Mouse (Mus musculus) hindbrain, embryonic 16.5 days (tissue): ENCODE data around the gene Fam13a. TPM values are rescaled to one million over a fixed set of nuclear protein-coding genes. Genes with fewer than 3 reads are reported as not detected.
A peak's percentile ranks its signal among the peaks of the same experiment; 100 is the strongest.

ENCODE experiments used
- ATAC-seq: fragments of 200-750 bp; cut with Nextera tagmentation; 2 replicates; pipeline ENCODE4 v1.8.0; 2017; ENCODE audit warnings: moderate TSS enrichment, moderate library complexity
- H3K27ac ChIP-seq: fragments of 300-500 bp; sonication (generic); 2 replicates; pipeline ENCODE4 v1.5.1; 2014; ENCODE audit warnings: low read depth, mild to moderate bottlenecking, control low read depth, low read length, moderate library complexity
- H3K27me3 ChIP-seq: fragments of 300-500 bp; sonication (generic); replicated peaks from 2 replicates; pipeline ENCODE4 v1.6.1; 2014; ENCODE audit warnings: low read length; ENCODE audit not compliant: control insufficient read depth, insufficient read depth
- H3K36me3 ChIP-seq: fragments of 300-500 bp; sonication (generic); 2 replicates; pipeline ENCODE4 v1.6.1; 2014; ENCODE audit warnings: mild to moderate bottlenecking, low read length, moderate library complexity, mixed read lengths; ENCODE audit not compliant: control insufficient read depth, insufficient read depth
- H3K4me1 ChIP-seq: fragments of 300-500 bp; sonication (generic); 2 replicates; pipeline ENCODE4 v1.6.1; 2014; ENCODE audit warnings: low read depth, low read length; ENCODE audit not compliant: control insufficient read depth, insufficient read depth
- H3K4me2 ChIP-seq: fragments of 300-500 bp; sonication (generic); 2 replicates; pipeline ENCODE4 v1.6.1; 2014; ENCODE audit warnings: mild to moderate bottlenecking, low read length, control low read depth, moderate library complexity
- H3K4me3 ChIP-seq: fragments of 300-500 bp; sonication (generic); 2 replicates; pipeline ENCODE4 v1.5.1; 2014; ENCODE audit warnings: mild to moderate bottlenecking, low read length, control low read depth, moderate library complexity
- H3K9ac ChIP-seq: fragments of 300-500 bp; sonication (generic); 2 replicates; pipeline ENCODE4 v1.6.1; 2014; ENCODE audit warnings: low read depth, mild to moderate bottlenecking, control low read depth, low read length, moderate library complexity
- H3K9me3 ChIP-seq: fragments of 300-500 bp; sonication (generic); 2 replicates; pipeline ENCODE4 v1.6.1; 2014; ENCODE audit warnings: mild to moderate bottlenecking, low read length, moderate library complexity; ENCODE audit not compliant: control insufficient read depth
- WGBS: fragments of 180-500 bp; shearing (Covaris S2); extraction: QIAGEN DNeasy Blood & Tissue Kit; methylation state at CpG from one replicate; pipeline ENCODE4 v1.1.7; 2014; 5-methylcytosine and 5-hydroxymethylcytosine counted together
- polyA plus RNA-seq: library from polyadenylated mRNA; unstranded; fragments of >200 nt; fragmentation: Nextera tagmentation; extraction: Ambion mirVana; gene quantifications from 2 replicates; pipeline ENCODE4 v1.2.1, GENCODE M21; 2015

Gene Fam13a
- polyA plus RNA-seq, 1 experiment from 2014 or later = 16.3 TPM

DNA sequence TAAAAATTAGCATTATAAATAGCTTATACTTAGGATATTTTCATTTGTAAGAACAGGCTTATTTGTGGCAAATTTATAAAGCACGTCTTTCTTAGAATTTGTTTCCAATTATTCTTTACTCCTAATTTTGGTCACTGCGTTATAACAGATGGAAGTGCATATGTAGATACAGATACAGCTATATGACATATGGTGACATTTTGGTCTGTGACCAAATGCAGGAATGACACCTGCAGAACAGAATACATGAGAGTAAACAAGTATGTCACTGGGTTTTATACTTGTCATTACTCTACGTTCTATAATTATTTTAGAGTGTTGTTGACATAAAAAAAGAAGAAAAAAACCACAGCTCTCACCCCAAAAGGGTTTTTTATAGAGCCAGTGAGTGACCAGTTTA lies 125.3 kb downstream of the Fam13a start:
- WGBS = 89% methylated on average over 3 of the region's 3 CpGs
- Histone ChIP-seq H3K4me1 (no peaks in the 10 kb centered on the region; the same call in 1 of the 2 replicates), H3K4me2 (no peak overlapping the region), H3K4me3 (no peak overlapping the region), H3K9me3 (no peaks in the 10 kb centered on the region), H3K36me3 (peaks cover 7% of the 10 kb centered on the region), H3K27ac (no peak overlapping the region), H3K27me3 (no peaks in the 10 kb centered on the region), H3K9ac (no peak overlapping the region)
- ATAC-seq = no peak

DNA sequence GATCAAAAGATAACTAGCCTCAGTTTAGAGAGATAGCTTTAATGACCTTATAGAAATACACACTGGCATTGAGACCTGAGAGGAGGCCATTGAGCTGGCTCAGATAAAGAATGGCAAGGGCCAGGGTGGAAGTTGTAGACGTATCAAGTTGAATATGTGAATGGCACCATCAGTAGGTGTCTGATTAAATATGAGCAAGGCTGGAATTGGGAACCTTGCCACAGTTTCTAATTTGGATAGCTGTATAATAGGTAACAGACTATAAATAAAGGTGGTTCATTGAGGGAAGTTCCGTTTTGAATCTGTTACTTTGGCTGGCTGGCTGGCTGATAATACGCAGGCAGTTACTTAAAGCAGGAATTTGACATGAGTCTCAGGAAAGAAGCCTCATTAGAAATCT lies 127.7 kb downstream of the Fam13a start:
- ATAC-seq = no peak
- peaks cover 13% of the 10 kb centered on the region for H3K36me3 ChIP-seq
- no peaks in the 10 kb centered on the region for H3K9me3 ChIP-seq
- WGBS = 83% methylated on average over 3 of the region's 3 CpGs
- no peaks in the 10 kb centered on the region for H3K27me3 ChIP-seq
- no peaks in the 10 kb centered on the region for H3K4me1 ChIP-seq
- no peak overlapping the region for H3K4me2 ChIP-seq
- no peak overlapping the region for H3K4me3 ChIP-seq
- H3K27ac ChIP-seq = no peak overlapping the region
- H3K9ac ChIP-seq = no peak overlapping the region

DNA sequence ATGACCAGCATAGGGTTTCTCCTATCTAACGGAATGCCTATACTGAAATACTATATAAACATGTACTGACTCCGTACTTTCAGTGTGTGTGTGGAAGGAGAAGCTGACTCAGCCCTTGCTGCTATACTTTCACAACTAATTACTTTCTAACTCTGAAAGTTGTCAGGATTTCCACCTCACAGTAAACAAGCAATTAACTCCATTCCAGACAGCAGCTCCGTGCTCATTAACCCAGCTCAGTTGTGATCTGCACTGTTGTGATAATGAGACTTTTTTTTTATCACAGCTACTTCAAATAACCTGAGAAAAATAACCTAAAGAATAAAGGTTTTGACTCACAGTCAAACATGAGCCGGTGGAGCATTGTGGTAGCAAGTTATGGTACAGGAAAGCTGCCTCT lies 129.4 kb downstream of the Fam13a start:
- Histone ChIP-seq H3K4me3 (no peak overlapping the region), H3K4me1 (no peaks in the 10 kb centered on the region)
- WGBS = 81% methylated on average over 4 of the region's 4 CpGs

GRCm38 (mm10) chr6:58893307-58893706 lies 131.0 kb downstream of the Fam13a start:
- Histone ChIP-seq H3K9ac (no peak overlapping the region), H3K4me1 (no peaks in the 10 kb centered on the region), H3K4me3 (no peak overlapping the region), H3K4me2 (no peak overlapping the region), H3K9me3 (no peaks in the 10 kb centered on the region), H3K36me3 (peaks cover 21% of the 10 kb centered on the region), H3K27me3 (no peaks in the 10 kb centered on the region), H3K27ac (no peak overlapping the region)
- 96% methylated on average over 6 of the region's 6 CpGs for WGBS
- no peak for ATAC-seq

More for the DNA sequence above, 129.4 kb downstream of the Fam13a start:
- no peak overlapping the region for H3K4me2 ChIP-seq
- H3K36me3 ChIP-seq = peaks cover 20% of the 10 kb centered on the region
- H3K9ac ChIP-seq = no peak overlapping the region
- 0 out of 2 replicates have a peak, but pooled peaks have one; percentile 45 for ATAC-seq
- no peaks in the 10 kb centered on the region for H3K27me3 ChIP-seq
- H3K27ac ChIP-seq = no peak overlapping the region
- H3K9me3 ChIP-seq = no peaks in the 10 kb centered on the region

- Histone ChIP-seq H3K4me2 (no peak overlapping the region), H3K36me3 (peaks cover 18% of the 10 kb centered on the region), H3K27me3 (no peaks in the 10 kb centered on the region), H3K4me1 (no peaks in the 10 kb centered on the region), H3K27ac (no peak overlapping the region), H3K9ac (no peak overlapping the region), H3K9me3 (no peaks in the 10 kb centered on the region), H3K4me3 (no peak overlapping the region)
- 85% methylated on average over 3 of the region's 3 CpGs for WGBS
- no peak for ATAC-seq
These were observed 134.4 kb downstream of the Fam13a start for GRCm38 (mm10) chr6:58889917-58890316.

- peaks cover 5% of the 10 kb centered on the region; the same call in 1 of the 2 replicates for H3K36me3 ChIP-seq
- H3K27ac ChIP-seq = no peak overlapping the region
- no peak overlapping the region for H3K4me3 ChIP-seq
- H3K9ac ChIP-seq = no peak overlapping the region
- no peak overlapping the region for H3K4me2 ChIP-seq
- no peak for ATAC-seq
- H3K4me1 ChIP-seq = no peaks in the 10 kb centered on the region
- H3K9me3 ChIP-seq = no peaks in the 10 kb centered on the region
- WGBS = 78% methylated on average over 6 of the region's 6 CpGs
- no peaks in the 10 kb centered on the region for H3K27me3 ChIP-seq
These were observed 142.1 kb downstream of the Fam13a start for GRCm38 (mm10) chr6:58882271-58882670.

Other genes with a start within 250 kb of the Fam13a start
- 34.8 and 35.6 TPM in 2 replicates for gene Herc3, start 193.1 kb downstream of the Fam13a start, polyA plus RNA-seq
- gene Nap1l5, start 117.5 kb downstream of the Fam13a start, polyA plus RNA-seq = 412 and 507 TPM in 2 replicates
- 10.8 and 12.2 TPM in 2 replicates for gene Tigd2, start 184.3 kb upstream of the Fam13a start, polyA plus RNA-seq